Mouse (Mus musculus) heart, embryonic 14.5 days (tissue): ENCODE results near the gene Klrb1b. TPM values are rescaled to one million over a fixed set of nuclear protein-coding genes. Genes with fewer than 3 reads are reported as not detected.

ENCODE experiments used
- ATAC-seq: fragments of 200-750 bp; cut with Nextera tagmentation; 2 replicates; pipeline ENCODE4 v1.8.0; 2017; ENCODE audit warnings: low read depth, moderate TSS enrichment; ENCODE audit not compliant: insufficient number of reproducible peaks, insufficient read depth, low FRiP score
- H3K27ac ChIP-seq, 2 experiments: fragments of 200-500 bp in 1 of 2; fragments of 300-500 bp in 1 of 2; sonication (generic) in 1 of 2; replicated peaks in 1 of 2; 2 replicates each; pipeline ENCODE4 v1.5.1; 2012 to 2014; ENCODE audit warnings: low read depth in 2 of 2, low read length in 2 of 2, control low read depth in 1 of 2, mild to moderate bottlenecking in 1 of 2, mixed read lengths in 1 of 2; ENCODE audit not compliant: control insufficient read depth in 1 of 2, insufficient read depth in 1 of 2
- H3K27me3 ChIP-seq: fragments of 300-500 bp; sonication (generic); 2 replicates; pipeline ENCODE4 v1.6.1; 2014; ENCODE audit warnings: mild to moderate bottlenecking, low read length, control low read depth; ENCODE audit not compliant: control insufficient read depth, insufficient read depth
- H3K36me3 ChIP-seq: fragments of 300-500 bp; sonication (generic); 2 replicates; pipeline ENCODE4 v1.6.1; 2014; ENCODE audit warnings: mild to moderate bottlenecking, control low read depth, low read length, mixed read lengths; ENCODE audit not compliant: control insufficient read depth, insufficient read depth
- H3K4me1 ChIP-seq, 2 experiments: fragments of 200-500 bp in 1 of 2; fragments of 300-500 bp in 1 of 2; sonication (generic) in 1 of 2; 2 replicates each; pipeline ENCODE4 v1.6.1; 2012 to 2014; ENCODE audit warnings: low read length in 2 of 2, control low read depth in 1 of 2, mixed read lengths in 1 of 2; ENCODE audit not compliant: control insufficient read depth in 2 of 2, insufficient read depth in 2 of 2
- H3K4me2 ChIP-seq: fragments of 300-500 bp; sonication (generic); 2 replicates; pipeline ENCODE4 v1.6.1; 2014; ENCODE audit warnings: mild to moderate bottlenecking, low read length
- H3K4me3 ChIP-seq, 2 experiments: fragments of 200-500 bp in 1 of 2; fragments of 300-500 bp in 1 of 2; sonication (generic) in 1 of 2; 2 replicates each; pipeline ENCODE4 v1.5.1; 2012 to 2014; ENCODE audit warnings: low read length in 2 of 2, mild to moderate bottlenecking in 2 of 2, control low read depth in 1 of 2, low read depth in 1 of 2, moderate library complexity in 1 of 2; ENCODE audit not compliant: control insufficient read depth in 1 of 2, insufficient read depth in 1 of 2
- H3K9ac ChIP-seq: fragments of 300-500 bp; sonication (generic); 2 replicates; pipeline ENCODE4 v1.6.1; 2014; ENCODE audit warnings: mild to moderate bottlenecking, low read length
- H3K9me3 ChIP-seq: fragments of 300-500 bp; sonication (generic); 2 replicates; pipeline ENCODE4 v1.6.1; 2016; ENCODE audit warnings: low read length, control low read depth; ENCODE audit not compliant: control insufficient read depth
- WGBS: fragments of 180-500 bp; shearing (Covaris S2); extraction: QIAGEN DNeasy Blood & Tissue Kit; methylation state at CpG from one replicate; pipeline ENCODE4 v1.1.7; 2014; 5-methylcytosine and 5-hydroxymethylcytosine counted together
- polyA plus RNA-seq: library from polyadenylated mRNA; unstranded; fragments of >200 nt; fragmentation: Nextera tagmentation; extraction: Ambion mirVana; gene quantifications from 2 replicates; pipeline ENCODE4 v1.2.1, GENCODE M21; 2014

The Klrb1b gene
- polyA plus RNA-seq, 1 experiment from 2014 or later: not detected

- H3K36me3 ChIP-seq: no peaks in the 10 kb centered on the region
- H3K9ac ChIP-seq: no peak overlapping the region
- no peak overlapping the region for H3K4me2 ChIP-seq
- no peaks in the 10 kb centered on the region for H3K9me3 ChIP-seq
- H3K4me1 ChIP-seq: peaks cover 0 to 5% of the 10 kb centered on the region in 2 experiments; a peak in 1 of 4 replicates
- H3K4me3 ChIP-seq: no peak overlapping the region
- H3K27me3 ChIP-seq: no peaks in the 10 kb centered on the region
- no peak overlapping the region for H3K27ac ChIP-seq
- ATAC-seq: no peak
- 39% methylated on average over 12 of the region's 12 CpGs for WGBS
These were observed 28.1 kb upstream of the Klrb1b start for GRCm38 (mm10) chr6:128854024-128854820.

- Histone ChIP-seq H3K9ac (no peak overlapping the region), H3K27me3 (no peaks in the 10 kb centered on the region), H3K36me3 (no peaks in the 10 kb centered on the region), H3K27ac (no peak overlapping the region), H3K4me1 (peaks cover 0 to 5% of the 10 kb centered on the region in 2 experiments; a peak in 1 of 4 replicates), H3K4me2 (no peak overlapping the region), H3K9me3 (no peaks in the 10 kb centered on the region), H3K4me3 (no peak overlapping the region)
- 58% methylated on average over 3 of the region's 3 CpGs for WGBS
- ATAC-seq: no peak
These were observed 26.6 kb upstream of the Klrb1b start for GRCm38 (mm10) chr6:128852766-128853165.

GRCm38 (mm10) chr6:128851151-128851550 lies 25.0 kb upstream of the Klrb1b start:
- WGBS: 74% methylated on average over 2 of the region's 2 CpGs
- ATAC-seq: no peak
- no peaks in the 10 kb centered on the region for H3K36me3 ChIP-seq
- H3K4me3 ChIP-seq: no peak overlapping the region
- no peak overlapping the region for H3K9ac ChIP-seq
- peaks cover 0 to 1% of the 10 kb centered on the region in 2 experiments; a peak in 1 of 4 replicates for H3K4me1 ChIP-seq
- H3K4me2 ChIP-seq: no peak overlapping the region
- H3K27ac ChIP-seq: peak overlapping the region in 1 of 2 experiments; percentile 59; a peak in 1 of 4 replicates
- H3K27me3 ChIP-seq: no peaks in the 10 kb centered on the region
- no peaks in the 10 kb centered on the region for H3K9me3 ChIP-seq

GRCm38 (mm10) chr6:128850671-128851070 lies 24.5 kb upstream of the Klrb1b start:
- Histone ChIP-seq H3K36me3 (no peaks in the 10 kb centered on the region), H3K9ac (no peak overlapping the region), H3K4me1 (no peaks in the 10 kb centered on the region), H3K27me3 (no peaks in the 10 kb centered on the region), H3K9me3 (no peaks in the 10 kb centered on the region), H3K4me2 (no peak overlapping the region), H3K27ac (peak overlapping the region; percentile 32 to 59; a peak in 3 of 4 replicates), H3K4me3 (no peak overlapping the region)
- 17% methylated on average over 2 of the region's 2 CpGs for WGBS
- ATAC-seq: no peak

GRCm38 (mm10) chr6:128849902-128850301 lies 23.8 kb upstream of the Klrb1b start:
- WGBS: 51% methylated on average over 2 of the region's 2 CpGs
- H3K27ac ChIP-seq: no peak overlapping the region; a peak in 1 of 4 replicates

GRCm38 (mm10) chr6:128847401-128847800 lies 21.3 kb upstream of the Klrb1b start:
- H3K4me1 ChIP-seq: peaks cover 2 to 7% of the 10 kb centered on the region in 2 experiments; a peak in 2 of 4 replicates
- H3K27ac ChIP-seq: no peak overlapping the region
- H3K9ac ChIP-seq: no peak overlapping the region
- no peaks in the 10 kb centered on the region for H3K27me3 ChIP-seq
- H3K36me3 ChIP-seq: no peaks in the 10 kb centered on the region
- WGBS: 82% methylated on average over 4 of the region's 4 CpGs
- no peak overlapping the region for H3K4me2 ChIP-seq
- no peak overlapping the region for H3K4me3 ChIP-seq
- no peaks in the 10 kb centered on the region for H3K9me3 ChIP-seq
- ATAC-seq: no peak

More at GRCm38 (mm10) chr6:128849902-128850301, 23.8 kb upstream of the Klrb1b start:
- H3K36me3 ChIP-seq: no peaks in the 10 kb centered on the region
- H3K4me3 ChIP-seq: no peak overlapping the region
- no peaks in the 10 kb centered on the region for H3K9me3 ChIP-seq
- H3K4me2 ChIP-seq: no peak overlapping the region
- H3K4me1 ChIP-seq: no peaks in the 10 kb centered on the region; a peak in 1 of 4 replicates
- H3K9ac ChIP-seq: no peak overlapping the region
- H3K27me3 ChIP-seq: no peaks in the 10 kb centered on the region
- ATAC-seq: no peak

DNA sequence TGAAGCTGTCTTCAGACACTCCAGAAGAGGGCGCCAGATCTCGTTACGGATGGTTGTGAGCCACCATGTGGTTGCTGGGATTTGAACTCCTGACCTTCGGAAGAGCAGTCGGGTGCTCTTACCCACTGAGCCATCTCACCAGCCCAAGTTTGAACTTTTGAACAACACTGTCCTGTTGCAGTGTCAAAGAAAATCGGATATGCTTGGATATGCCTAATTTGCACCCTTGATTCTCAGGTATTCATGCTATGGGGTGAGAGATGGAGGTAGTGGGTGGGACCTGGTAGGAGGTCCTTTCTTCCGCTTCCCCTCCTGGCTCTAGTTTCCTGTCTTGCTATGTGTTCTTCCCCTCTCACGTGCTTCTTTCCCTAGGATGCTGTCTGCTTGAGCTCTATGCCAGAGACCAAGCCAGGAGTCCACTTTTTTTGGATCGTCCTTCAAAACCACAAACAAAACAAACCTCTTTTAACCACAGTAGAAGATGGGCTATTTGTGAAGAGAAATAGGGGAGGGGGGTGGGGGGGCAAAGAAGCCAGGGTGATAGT lies 19.9 kb upstream of the Klrb1b start:
- peaks cover 2 to 15% of the 10 kb centered on the region in 2 experiments; a peak in 3 of 4 replicates for H3K4me1 ChIP-seq
- no peaks in the 10 kb centered on the region for H3K27me3 ChIP-seq
- no peak for ATAC-seq
- H3K4me3 ChIP-seq: no peak overlapping the region
- no peak overlapping the region for H3K9ac ChIP-seq
- no peaks in the 10 kb centered on the region for H3K36me3 ChIP-seq
- 64% methylated on average over 6 of the region's 9 CpGs for WGBS
- no peak overlapping the region for H3K4me2 ChIP-seq
- H3K9me3 ChIP-seq: no peaks in the 10 kb centered on the region
- no peak overlapping the region for H3K27ac ChIP-seq
